ENCODE assay signal across 16 mouse cellular contexts in genomic region chr13:97650191-97650590, GRCm38 (mm10).
"Had no signal": no experiment of that assay in that cellular context is flagged by ENCODE, and none has a peak within 500 bp of the region (broad histone marks: within the 10 kb centered on the region; RNA-seq: fewer than 3 reads in every experiment).

No protein-coding gene starts in this region.

- H3K27ac ChIP-seq: neural tube, embryonic 12.5 days; neural tube, embryonic 13.5 days; neural tube, embryonic 15.5 days had no signal

- H3K9me3 ChIP-seq: neural tube, embryonic 13.5 days; neural tube, embryonic 15.5 days; stomach, embryonic 15.5 days had no signal

- H3K4me1 ChIP-seq: neural tube, embryonic 12.5 days; neural tube, embryonic 13.5 days; stomach, embryonic 15.5 days had no signal

- H3K36me3 ChIP-seq: neural tube, embryonic 12.5 days; neural tube, embryonic 13.5 days; neural tube, embryonic 15.5 days; stomach, embryonic 15.5 days had no signal

- H3K9ac ChIP-seq: neural tube, embryonic 12.5 days; neural tube, embryonic 13.5 days; neural tube, embryonic 15.5 days; stomach, embryonic 15.5 days had no signal

- H3K4me3 ChIP-seq: neural tube, embryonic 12.5 days; neural tube, embryonic 13.5 days; neural tube, embryonic 15.5 days; stomach, embryonic 15.5 days had no signal

- H3K27me3 ChIP-seq: neural tube, embryonic 12.5 days; neural tube, embryonic 13.5 days; neural tube, embryonic 15.5 days; stomach, embryonic 15.5 days had no signal

- H3K4me2 ChIP-seq: neural tube, embryonic 12.5 days; neural tube, embryonic 13.5 days; neural tube, embryonic 15.5 days; stomach, embryonic 15.5 days had no signal

- DNase-seq: retina, postnatal 1 day; right cerebral cortex, adult 18-20 months; right cerebral cortex, postnatal 14 days; right cerebral cortex, postnatal 25 days; right cerebral cortex, postnatal 4 days; spleen, adult 18-20 months; thymus, adult 18-20 months; thymus, adult 2 months; thymus, postnatal 14 days; thymus, postnatal 25 days; thymus, postnatal 36 days; thymus, postnatal 4 days had no signal
